Mouse (Mus musculus): Measurements from ENCODE around the gene Olfr1513.
"Not testable (repeated sequence)": the region's sequence is repeated elsewhere in the genome, so short reads cannot be mapped to it uniquely, and the experiment has no call there.

Olfr1513 gene

GRCm38 (mm10) chr14:52310343-52310742 is 45.9 kb downstream of the Olfr1513 start:
- DNase-seq (ENCODE audit: low spot score): not testable (repeated sequence)

GRCm38 (mm10) chr14:52306100-52306499 is 50.1 kb downstream of the Olfr1513 start:
- no peak for DNase-seq (ENCODE audit: low spot score)

- peak; percentile 94 for DNase-seq (ENCODE audit: low spot score)
These were observed 51.5 kb downstream of the Olfr1513 start, which contains the start of gene Mettl3 for GRCm38 (mm10) chr14:52304644-52305271. TSS of gene Mettl3 (minus strand) at chr14:52305128.

GRCm38 (mm10) chr14:52303517-52303916 is 52.7 kb downstream of the Olfr1513 start:
- not testable (repeated sequence) for DNase-seq (ENCODE audit: low spot score)

All from yolk sac, embryonic 10.5 days (tissue).